Mouse (Mus musculus): ENCODE data around the gene Coch. TPM values are rescaled to one million over a fixed set of nuclear protein-coding genes. Genes with fewer than 3 reads are reported as not detected.

Gene Coch
- polyA plus RNA-seq (2014; fragmentation: Illumina TruSeq; extraction: RNeasy Lipid Tissue Mini Kit (QIAGEN cat#74804); ENCODE audit: low read depth, low replicate concordance), result not detected

DNA sequence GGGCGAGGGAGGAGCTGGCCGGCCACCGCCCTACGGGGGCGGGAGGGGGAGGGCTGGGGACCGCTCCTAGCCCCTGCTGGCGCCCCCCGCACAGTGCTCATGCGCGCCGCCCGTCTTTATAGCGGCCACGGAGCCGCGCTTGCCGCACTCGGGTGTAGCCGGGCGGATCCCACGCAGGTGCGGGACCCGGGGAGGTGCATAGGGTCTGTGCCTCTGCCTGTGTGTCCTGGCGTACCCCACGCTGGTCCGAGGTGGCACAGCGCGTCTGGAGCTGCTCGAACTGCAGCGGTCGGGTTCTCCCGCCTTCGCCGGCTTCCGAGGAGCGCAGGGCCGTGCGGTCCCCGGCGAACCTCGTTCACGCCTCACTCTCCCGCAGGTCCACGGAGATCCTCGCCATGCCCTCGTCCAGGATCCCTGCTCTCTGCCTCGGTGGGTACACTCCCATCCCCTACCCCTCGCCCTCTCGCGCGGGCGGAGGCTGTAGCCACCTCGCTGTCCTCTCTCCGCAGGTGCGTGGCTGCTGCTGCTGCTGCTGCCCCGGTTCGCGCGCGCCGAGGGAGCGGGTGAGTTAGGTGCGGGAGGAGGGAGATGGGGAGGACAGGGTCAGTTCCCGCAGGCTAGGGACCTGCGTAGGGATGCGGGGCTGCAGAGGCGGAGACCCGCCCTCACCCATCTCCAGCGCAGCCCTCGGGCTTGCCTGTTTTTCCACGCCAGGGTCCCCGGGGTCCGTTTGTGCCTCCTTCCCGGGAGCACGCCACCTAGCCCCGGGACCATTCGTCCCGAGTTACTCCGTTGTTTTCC, at the start of gene Coch:
TSS of gene Coch (plus strand) at position 113 of the 801 bp plus-strand sequence.

Other genes starting within 250 kb of the Coch start
- 5.0 TPM for gene G2e3, start 245.3 kb upstream of the Coch start, polyA plus RNA-seq (2014; fragmentation: Illumina TruSeq; extraction: RNeasy Lipid Tissue Mini Kit (QIAGEN cat#74804); ENCODE audit: low read depth, low replicate concordance)
- gene Scfd1, start 215.8 kb upstream of the Coch start, polyA plus RNA-seq (2014; fragmentation: Illumina TruSeq; extraction: RNeasy Lipid Tissue Mini Kit (QIAGEN cat#74804); ENCODE audit: low read depth, low replicate concordance), result 116 TPM
- gene Ap4s1, start 97.7 kb downstream of the Coch start, polyA plus RNA-seq (2014; fragmentation: Illumina TruSeq; extraction: RNeasy Lipid Tissue Mini Kit (QIAGEN cat#74804); ENCODE audit: low read depth, low replicate concordance), result 31.2 TPM
- gene Strn3, start 98.6 kb downstream of the Coch start, polyA plus RNA-seq (2014; fragmentation: Illumina TruSeq; extraction: RNeasy Lipid Tissue Mini Kit (QIAGEN cat#74804); ENCODE audit: low read depth, low replicate concordance), result 45.8 TPM
- 49.2 TPM for gene Hectd1, start 236.2 kb downstream of the Coch start, polyA plus RNA-seq (2014; fragmentation: Illumina TruSeq; extraction: RNeasy Lipid Tissue Mini Kit (QIAGEN cat#74804); ENCODE audit: low read depth, low replicate concordance)

Data from liver, adult 10 weeks (tissue).